Mouse (Mus musculus) left cerebral cortex, adult 18-20 months (tissue): ENCODE measurements around the gene Plekha5. TPM values are rescaled to one million over a fixed set of nuclear protein-coding genes. Genes with fewer than 3 reads are reported as not detected.
A peak's percentile ranks its signal among the peaks of the same experiment; 100 is the strongest.

ENCODE experiments used
- DNase-seq, 2 experiments: peaks; one replicate each; pipeline ENCODE4 v3.0.0; 2021 to 2022; ENCODE audit warnings: low spot score in 2 of 2, mixed read lengths in 1 of 2
- total RNA-seq, 2 experiments: library from RNA; stranded (reverse); gene quantifications; 2 replicates each; pipeline ENCODE4 v1.2.3; 2021

Plekha5 gene
- total RNA-seq, 2 experiments from 2014 or later: 110 to 111 TPM

DNA sequence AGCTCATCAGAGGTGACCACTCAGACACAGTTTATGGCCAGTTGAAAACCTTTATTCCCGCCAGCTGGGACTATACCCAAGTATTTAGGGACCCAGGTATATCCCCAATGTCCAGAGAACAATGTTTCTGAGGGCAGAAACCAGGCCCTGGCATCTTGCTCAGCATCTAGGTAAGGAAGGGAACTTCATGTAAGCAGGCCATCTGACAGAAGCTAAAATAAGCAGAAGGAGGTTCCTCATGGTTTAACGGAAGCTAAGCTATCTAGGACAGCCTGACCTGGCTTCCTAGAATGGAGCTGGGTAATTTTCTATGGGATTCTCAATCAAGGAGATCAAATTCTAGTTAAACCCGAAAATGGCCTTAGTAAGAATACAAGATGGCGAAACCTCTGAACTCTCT lies 185.7 kb downstream of the Plekha5 start:
- DNase-seq: no peak

DNA sequence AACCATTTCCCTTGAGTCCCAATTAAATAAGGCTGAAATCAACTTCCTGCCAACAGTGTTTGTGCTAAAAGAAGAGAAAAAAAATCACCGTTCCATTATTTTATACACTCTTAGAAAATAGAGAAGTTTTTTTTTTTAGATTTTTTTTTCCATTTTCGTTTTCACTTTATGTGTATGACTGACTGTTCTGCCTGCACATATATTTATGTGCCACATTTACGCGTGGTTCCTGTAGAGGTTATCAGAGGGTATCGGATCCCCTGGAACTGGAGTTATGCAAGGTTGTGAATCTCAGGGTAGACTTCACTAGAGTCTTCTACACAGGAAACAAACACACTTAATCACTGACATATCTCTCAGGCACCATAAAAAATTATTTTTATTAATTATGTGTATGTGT lies 186.3 kb downstream of the Plekha5 start:
- DNase-seq: no peak

DNA sequence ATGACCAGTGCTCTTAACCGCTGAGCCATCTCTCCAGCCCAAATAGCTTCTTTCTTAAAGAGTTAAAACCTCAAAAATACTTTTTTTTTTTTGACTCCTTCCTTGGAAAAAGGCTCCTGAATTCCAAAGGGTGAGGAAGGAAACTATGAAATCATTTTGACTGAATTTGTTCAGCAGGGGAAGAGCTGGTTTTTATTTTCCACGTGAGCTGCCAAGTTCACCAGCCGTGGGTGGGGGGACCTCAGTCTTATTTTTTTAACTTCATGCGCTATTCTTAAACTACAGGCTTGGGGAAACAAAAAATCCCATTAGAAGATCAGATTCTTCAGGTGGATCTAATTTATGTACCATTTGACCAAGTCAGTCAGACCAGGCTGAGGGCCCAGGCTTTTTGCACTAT lies 187.4 kb downstream of the Plekha5 start:
- no peak for DNase-seq

DNA sequence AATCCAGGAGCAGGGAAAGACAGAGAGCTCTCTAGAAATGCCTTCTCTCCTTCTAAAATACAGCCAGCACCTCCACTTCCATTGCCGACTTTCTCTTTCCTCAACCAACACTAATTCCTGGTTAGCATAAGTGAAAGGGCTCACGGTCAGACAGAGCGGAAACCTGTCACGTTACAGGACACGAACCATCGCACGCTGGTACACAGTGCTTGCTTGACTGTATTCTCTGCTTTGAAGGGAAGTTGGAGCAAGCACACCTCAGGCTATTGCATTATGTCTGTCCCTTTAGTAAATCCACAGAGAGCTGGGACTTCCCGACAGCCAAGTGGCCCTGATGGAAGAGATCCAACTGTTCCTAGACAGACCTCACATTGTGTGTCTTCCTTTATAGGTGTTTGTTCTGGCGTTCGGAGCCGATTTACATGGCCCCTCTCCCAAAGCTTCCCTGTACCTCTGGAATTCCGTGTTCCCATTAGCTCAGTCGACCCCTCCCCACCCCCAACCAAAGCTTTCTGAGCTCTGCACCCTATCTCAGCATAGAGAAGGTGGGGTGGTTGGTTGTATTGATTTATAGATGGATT lies 188.1 kb downstream of the Plekha5 start:
- DNase-seq: no peak

DNA sequence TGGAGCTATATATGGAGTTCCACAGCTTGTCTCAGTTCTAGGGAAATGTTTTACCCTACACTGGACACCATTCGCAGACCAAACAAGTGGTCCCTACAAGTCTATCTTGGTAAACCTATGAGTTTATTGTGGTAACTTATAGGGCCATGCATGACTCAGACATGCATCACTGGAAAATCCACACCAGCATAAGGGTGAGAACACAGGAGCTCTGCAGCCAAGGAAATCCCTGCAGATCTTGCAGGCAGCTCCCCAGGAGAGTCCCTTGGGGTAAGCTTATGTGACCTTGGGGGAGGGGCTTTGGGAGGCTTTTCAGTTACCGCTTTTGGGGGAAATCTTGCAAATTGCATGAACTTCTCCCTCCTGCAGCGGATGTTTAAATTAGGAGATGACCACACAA lies 190.0 kb downstream of the Plekha5 start:
- no peak for DNase-seq

DNA sequence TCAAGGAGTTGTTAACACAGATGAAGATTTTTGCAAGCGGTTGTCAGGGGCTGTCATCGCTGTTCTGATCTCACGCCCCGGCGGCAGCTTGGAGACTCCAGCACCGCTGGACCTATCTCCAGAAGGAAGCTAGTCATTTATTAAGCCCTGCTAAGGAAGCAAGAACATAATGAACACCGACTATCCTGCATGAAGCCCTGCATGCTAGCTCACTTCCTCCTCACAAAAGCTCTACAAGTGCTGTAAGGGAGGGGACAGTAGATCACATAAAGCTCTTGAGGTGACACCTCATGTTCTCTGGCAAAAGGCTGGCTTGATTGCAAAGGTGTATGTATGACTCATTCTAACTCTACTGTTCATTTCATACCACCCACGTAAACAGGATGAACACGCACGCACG lies 190.9 kb downstream of the Plekha5 start:
- DNase-seq: no peak

DNA sequence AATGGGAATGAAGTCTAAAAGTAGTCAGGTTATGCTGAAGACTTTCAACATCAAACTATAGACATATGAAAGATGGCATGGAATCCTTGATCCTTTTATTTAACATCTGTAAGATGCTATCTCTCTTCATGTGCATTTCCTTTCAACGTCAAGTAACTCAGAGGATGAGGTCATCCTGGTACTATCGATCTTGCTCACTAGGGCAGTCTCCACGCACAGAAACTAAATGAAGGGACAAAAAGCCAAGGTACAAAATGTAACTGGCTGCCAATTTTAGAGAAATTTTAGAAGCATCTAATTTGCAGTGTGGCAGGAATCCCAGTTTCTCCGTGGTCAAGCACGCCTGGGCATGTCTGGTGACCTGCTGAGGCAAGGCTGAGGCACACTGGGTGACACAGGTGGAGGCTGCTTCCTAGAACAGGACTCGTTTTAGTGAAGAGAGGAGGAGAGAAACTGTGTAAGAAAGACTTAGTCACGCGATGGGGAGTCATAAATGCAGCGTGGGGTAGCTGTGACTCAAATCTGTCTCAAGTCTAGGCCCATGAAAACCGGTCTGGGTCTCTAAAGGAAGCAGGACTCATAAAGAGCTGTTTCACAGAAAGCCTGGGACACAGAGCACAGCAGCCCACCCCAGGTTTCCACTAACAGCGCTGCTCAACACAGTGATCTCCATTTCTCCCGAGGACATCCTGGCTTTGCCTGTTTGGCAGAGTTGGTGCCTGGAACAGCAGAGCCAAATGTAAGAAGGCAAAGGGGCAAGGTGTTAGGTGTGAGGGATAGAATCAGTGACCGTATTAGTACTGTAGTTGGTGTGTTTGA lies 196.9 kb downstream of the Plekha5 start:
- DNase-seq: no peak

DNA sequence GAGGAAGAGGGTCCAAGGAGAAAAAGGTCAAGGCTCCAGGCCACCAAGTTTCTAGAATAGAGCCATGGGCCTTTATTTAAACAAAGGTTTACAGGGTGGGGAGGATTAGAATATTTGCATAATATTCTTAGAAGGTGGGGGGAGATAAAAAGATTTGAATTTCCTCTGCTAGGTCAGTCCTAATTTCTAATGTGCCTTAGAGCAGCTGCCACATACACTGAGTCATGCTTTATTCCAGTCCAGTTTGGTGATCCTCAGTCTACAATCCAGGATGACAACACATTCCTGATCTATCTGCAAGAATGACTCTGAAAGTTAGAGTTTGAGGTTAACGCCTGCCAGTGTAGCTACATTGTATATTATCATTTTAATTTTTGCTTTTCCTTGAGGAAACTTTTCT lies 197.8 kb downstream of the Plekha5 start:
- no peak for DNase-seq

DNA sequence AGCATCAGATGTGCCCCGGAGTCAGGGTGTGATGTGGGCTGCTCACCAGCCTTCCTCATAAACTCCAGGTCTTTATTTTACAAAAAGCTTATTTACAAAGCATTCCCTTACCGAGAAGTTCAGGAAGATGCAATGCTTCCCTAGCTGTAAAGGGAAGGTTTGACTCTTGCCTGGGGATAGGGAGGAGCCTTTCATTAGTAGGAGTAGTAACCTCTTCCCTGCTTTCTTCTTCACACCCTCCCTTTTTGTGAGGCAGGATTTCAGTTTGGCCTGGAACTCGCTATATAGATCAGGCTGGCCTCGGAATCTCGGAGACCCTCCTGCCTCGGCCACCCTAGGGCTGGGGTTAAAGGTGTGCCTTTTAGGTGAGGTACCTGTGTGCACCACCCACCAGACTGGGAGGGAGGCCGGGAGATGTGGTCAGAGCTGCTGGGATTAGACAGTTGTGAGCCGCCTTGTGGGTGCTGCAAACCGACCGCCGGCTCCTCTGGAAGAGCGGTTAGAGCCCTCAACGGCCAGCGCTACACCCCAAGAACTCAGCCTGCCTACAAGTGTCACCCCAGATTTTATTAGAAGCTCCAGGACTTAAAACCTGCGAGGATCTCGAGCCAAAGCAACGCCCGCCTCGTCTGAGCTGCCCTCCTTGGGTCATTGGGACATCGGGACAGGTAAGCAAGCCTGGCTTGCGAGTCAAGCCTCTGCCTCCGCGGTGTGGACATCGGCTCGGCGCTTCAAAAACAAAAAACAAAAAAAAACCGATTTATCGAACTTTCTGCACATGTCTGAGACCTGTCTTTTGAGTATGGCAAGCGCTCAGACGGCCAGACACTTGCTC lies 198.8 kb downstream of the Plekha5 start, which contains the start of gene Aebp2:
TSS of gene Aebp2 (plus strand) at position 273 of the 835 bp plus-strand sequence.
- DNase-seq: no peak

DNA sequence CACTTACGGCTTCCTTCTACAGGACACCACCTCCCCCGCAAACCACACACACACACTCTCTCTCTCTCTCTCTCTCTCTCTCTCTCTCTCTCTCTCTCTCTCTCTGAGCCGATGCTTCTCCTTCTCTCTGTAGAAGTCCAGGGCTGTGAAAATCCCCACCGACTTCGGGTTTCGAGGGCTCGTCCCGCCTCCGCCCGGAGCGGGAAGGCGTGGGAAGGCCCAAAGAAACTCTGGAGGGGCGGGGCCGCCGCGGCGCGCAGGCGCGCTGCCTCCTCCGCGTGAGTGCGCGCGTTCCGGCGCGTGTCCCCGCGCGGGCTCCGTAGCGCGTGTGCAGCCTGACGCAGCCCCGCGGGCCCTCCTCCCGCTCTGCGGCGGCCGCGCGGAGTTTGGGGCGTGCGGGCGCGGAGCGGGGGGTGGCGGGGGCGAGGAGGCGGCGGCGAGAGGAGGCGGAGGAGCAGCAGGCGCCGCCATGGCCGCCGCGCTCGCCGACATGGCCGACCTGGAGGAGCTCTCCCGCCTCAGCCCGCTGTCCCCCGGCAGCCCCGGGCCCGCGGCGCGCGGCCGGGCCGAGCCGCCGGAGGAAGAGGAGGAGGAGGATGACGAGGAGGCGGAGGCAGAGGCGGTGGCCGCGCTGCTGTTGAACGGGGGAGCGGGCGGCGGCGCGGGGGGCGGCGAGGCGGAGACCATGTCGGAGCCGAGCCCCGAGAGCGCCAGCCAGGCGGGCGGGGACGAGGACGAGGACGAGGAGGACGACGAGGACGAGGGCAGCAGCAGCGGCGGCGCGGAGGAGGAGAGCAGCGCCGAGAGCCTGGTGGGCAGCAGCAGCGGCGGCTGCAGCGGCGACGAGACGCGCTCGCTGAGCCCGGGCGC lies 199.6 kb downstream of the Plekha5 start:
- peak; percentile 87 to 93 for DNase-seq

DNA sequence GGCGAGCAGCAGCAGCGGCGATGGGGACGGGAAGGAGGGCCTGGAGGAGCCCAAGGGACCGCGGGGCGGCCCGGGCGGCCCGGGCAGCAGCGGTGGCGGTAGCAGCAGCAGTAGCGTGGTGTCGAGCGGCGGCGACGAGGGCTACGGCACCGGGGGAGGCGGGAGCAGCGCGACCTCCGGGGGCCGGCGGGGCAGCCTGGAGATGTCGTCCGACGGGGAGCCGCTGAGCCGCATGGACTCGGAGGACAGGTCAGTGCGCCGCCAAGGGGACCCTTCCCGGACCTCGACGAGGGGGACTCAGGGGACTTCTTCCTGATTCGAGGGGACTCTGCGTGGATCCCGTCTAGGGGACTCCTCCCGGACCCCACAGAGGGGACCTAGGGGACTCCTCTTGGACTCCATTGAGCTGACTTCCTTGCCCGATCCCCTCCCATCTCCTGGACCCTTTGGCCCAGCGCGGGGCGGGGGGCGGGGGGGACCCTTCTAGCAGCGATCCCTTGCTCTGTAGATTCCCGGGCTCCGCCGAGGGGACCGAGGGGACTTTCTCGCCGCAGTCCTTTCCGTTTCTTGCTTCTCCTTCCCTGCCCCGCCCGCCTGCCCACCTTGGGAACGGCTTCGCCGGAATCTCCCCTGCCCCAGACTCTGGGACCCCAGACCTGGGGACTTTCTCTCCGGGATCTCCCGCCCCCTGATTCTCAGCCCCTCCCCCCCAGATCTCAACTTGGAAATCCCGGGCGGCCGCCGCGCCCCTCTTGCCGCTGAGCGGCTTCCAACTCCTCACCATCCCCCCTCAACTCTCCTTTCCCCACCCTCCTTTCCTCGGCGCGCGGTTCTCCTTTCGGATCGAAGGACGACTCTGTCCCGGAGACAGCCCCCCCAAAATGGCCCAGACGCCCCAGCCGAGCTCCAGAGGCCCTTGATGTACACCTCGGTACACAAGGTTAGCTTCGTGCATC lies 200.5 kb downstream of the Plekha5 start:
- DNase-seq: peak in 1 of 2 experiments; percentile 13

DNA sequence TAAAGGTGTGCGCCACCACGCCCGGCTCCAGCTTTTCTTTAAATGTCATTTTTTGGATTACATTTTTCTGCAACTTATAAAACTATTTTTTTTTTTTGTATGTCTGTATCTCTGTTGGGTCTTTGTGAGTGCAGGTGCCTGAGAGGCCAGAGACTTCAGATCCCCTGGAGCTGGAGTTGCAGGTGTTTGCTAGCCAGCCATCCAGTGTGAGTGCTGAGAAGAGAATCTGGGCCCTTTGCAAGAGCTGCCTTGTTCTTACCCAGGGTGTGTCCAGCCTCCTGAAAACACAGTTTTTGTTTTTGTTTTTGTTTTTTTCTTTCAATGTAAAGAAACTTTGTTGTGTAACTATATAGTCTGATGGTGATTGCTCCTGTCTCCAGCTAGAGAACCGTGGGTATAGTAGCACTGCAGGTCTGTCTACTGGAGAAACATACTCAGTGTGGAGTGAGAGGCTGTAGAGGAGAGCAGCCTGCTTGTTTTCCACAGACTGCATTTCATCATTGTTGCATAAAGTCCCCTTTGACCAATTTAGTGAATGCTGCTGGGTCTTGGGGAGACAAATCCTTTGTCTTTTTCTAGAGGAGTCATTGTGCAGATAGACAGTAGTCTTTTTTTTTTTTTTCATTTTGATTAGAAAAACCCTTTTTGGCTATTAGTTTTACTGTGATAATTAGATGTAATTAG lies 205.5 kb downstream of the Plekha5 start:
- no peak for DNase-seq

DNA sequence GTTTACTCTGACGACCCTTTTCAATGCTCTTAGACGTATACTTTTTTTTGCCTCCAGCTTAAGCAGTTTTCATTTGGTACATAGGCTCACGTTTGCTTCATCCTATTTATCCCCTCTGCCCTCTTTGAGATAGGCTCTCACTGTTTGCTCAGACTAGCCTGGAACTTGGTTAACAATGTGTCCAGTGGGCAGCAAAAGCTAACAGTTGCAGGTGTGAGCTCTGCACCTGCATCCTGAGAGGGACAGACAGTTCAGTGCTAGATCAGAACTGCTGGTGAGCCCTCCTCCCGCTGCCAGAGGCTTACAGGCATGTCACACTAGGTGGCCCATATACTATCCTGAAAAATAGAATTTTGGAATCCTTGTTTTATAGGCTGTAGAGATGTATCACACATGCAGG lies 206.5 kb downstream of the Plekha5 start:
- no peak for DNase-seq

DNA sequence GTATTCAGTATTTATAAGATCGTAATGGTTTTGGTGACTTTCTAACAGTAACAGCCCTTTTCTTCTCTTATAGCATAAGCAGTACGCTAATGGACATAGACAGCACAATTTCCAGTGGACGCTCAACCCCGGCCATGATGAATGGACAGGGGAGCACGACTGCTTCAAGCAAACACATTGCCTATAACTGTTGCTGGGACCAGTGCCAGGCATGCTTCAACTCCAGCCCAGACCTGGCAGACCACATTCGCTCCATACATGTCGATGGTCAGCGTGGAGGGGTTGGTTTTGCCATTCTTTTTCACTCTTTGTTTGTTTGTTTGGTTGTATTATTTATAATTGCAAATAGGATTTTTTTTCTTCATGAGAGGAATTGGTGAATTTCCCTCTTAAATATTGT lies 209.8 kb downstream of the Plekha5 start:
- DNase-seq: no peak

DNA sequence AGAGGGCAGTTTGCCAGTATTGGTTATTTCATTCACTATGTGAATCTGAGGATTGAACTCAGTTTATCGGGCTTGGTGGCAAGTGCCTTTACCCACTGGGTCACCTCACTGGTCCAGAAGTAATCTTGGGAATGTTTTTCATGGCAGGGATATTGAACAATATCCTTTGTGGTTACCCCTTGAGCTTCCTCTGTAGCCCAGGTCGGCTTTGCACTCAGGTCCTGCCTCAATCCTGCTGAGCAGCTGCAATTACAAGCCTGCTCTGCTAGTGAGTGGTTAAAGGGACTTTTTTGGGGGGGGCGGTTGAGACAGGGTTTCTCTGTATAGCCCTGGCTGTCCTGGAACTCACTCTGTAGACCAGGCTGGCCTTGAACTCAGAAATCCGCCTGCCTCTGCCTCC lies 212.4 kb downstream of the Plekha5 start:
- DNase-seq: no peak

DNA sequence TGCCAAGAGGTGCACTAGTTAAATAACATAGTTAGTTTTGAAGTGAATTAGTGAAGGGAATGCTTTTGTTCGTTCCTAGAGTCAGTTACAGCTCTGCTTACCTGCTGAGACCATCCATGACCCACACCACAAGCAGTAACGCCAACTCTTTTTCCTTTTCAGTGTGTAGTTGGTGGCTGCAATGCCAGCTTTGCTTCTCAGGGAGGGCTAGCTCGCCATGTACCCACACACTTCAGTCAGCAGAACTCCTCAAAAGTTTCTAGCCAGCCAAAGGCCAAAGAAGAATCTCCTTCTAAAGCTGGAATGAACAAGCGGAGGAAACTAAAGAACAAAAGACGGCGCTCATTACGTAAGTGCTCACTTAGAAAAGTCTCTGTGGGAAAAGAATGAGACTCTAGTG lies 218.2 kb downstream of the Plekha5 start:
- DNase-seq: no peak

DNA sequence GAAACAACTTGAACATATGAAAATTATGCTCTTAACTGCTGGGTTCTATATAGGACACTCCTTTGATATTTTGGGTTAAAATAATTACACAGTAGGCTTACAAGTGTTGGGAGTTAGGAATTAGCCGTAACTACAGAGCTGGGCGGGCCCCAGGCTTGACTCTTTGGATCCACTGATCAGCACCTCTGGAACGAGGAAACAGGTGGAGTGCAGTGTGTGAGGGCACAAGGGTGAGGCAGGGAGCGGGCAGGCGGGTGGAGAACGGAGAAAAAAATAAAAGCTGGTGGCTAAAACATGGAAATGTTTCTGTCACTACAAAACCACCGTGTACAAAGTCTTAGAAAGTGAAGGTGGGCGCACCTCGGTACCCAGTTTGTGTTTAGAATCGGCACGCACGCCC lies 218.8 kb downstream of the Plekha5 start:
- DNase-seq: no peak

DNA sequence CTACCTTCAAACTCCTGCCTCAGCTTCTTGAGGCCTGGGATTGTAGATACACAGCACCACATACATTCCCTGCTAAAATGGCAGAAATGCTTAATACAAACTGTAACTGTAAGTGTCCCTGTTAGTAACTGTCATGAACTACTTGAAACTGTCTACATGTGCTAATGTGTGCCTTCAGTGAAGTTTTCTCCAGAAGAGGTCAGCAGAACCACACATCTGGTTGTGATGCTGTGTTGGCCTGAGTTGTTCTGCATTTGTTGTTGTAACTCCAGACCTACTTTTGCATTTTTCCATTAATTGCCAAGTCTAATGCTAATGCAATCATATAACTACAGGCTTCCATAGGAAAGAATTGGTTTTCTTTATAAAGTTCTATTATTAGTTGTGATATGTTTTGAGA lies 222.1 kb downstream of the Plekha5 start:
- DNase-seq: no peak
